9 mouse cellular contexts compared by ENCODE assay signal in genomic region chr3:88738641-88739040, GRCm38 (mm10). TPM values are rescaled to one million over a fixed set of nuclear protein-coding genes. Genes with fewer than 3 reads are reported as not detected.
A peak's percentile ranks its signal among the peaks of the same experiment; 100 is the strongest.
DNase-seq lines count a peak whose midpoint lies in the region; ATAC-seq and TF ChIP-seq lines count a peak whose summit lies in the region.
"Had no signal": no experiment of that assay in that cellular context is flagged by ENCODE, and none has a peak within 500 bp of the region (broad histone marks: within the 10 kb centered on the region; RNA-seq: fewer than 3 reads in every experiment).

No protein-coding gene starts in this region.

- no peak overlapping the region for H3K27ac ChIP-seq in hindbrain, embryonic 10.5 days
- H3K27ac ChIP-seq in hindbrain, embryonic 13.5 days = no peak overlapping the region
- H3K27ac ChIP-seq in hindbrain, postnatal 0 days = no peak overlapping the region
- H3K27ac ChIP-seq: embryonic facial prominence, embryonic 12.5 days had no signal

- H3K27me3 ChIP-seq in hindbrain, embryonic 10.5 days (ENCODE audit: insufficient read depth, poor library complexity, severe bottlenecking) = no peaks in the 10 kb centered on the region
- H3K27me3 ChIP-seq in hindbrain, embryonic 13.5 days = no peaks in the 10 kb centered on the region
- no peaks in the 10 kb centered on the region for H3K27me3 ChIP-seq in hindbrain, postnatal 0 days (ENCODE audit: insufficient read depth, low read length)
- H3K27me3 ChIP-seq: embryonic facial prominence, embryonic 12.5 days had no signal

- H3K36me3 ChIP-seq in hindbrain, embryonic 10.5 days = peaks cover 61% of the 10 kb centered on the region
- peaks cover 41% of the 10 kb centered on the region for H3K36me3 ChIP-seq in hindbrain, embryonic 13.5 days
- no peaks in the 10 kb centered on the region; the same call in 1 of the 2 replicates for H3K36me3 ChIP-seq in hindbrain, postnatal 0 days (ENCODE audit: insufficient read depth, low read length)

- 62% methylated on average over 3 of the region's 3 CpGs for WGBS in hindbrain, embryonic 10.5 days
- 65% methylated on average over 3 of the region's 3 CpGs for WGBS in hindbrain, embryonic 13.5 days
- WGBS in hindbrain, postnatal 0 days = 58% methylated on average over 3 of the region's 3 CpGs

- H3K4me2 ChIP-seq in hindbrain, embryonic 13.5 days = no peak overlapping the region
- no peak overlapping the region for H3K4me2 ChIP-seq in hindbrain, postnatal 0 days (ENCODE audit: low read depth, low read length)
- H3K4me2 ChIP-seq: embryonic facial prominence, embryonic 12.5 days had no signal

- no peaks in the 10 kb centered on the region for H3K4me1 ChIP-seq in hindbrain, embryonic 10.5 days (replicated peaks)
- H3K4me1 ChIP-seq in hindbrain, embryonic 13.5 days (replicated peaks) = no peaks in the 10 kb centered on the region
- H3K4me1 ChIP-seq in hindbrain, postnatal 0 days (ENCODE audit: insufficient read depth, low read length) = no peaks in the 10 kb centered on the region
- H3K4me1 ChIP-seq: embryonic facial prominence, embryonic 12.5 days had no signal

- H3K9ac ChIP-seq in hindbrain, embryonic 13.5 days = no peak overlapping the region
- no peak overlapping the region for H3K9ac ChIP-seq in hindbrain, postnatal 0 days (replicated peaks; ENCODE audit: low read length)
- H3K9ac ChIP-seq: embryonic facial prominence, embryonic 12.5 days had no signal

- no peak overlapping the region for H3K4me3 ChIP-seq in hindbrain, embryonic 10.5 days
- H3K4me3 ChIP-seq in hindbrain, embryonic 13.5 days = no peak overlapping the region
- no peak overlapping the region for H3K4me3 ChIP-seq in hindbrain, postnatal 0 days (ENCODE audit: low read length)
- H3K4me3 ChIP-seq: embryonic facial prominence, embryonic 12.5 days had no signal

- peak; percentile 46 for DNase-seq in hindbrain, embryonic 10.5 days (ENCODE audit: low spot score)
- DNase-seq in 3T3-L1 (ENCODE audit: low read depth, low spot score) (peak; percentile 72), R1 (ENCODE audit: low read depth, low spot score) (peak; percentile 84)
- peak; percentile 48 for DNase-seq in embryo, embryonic 10 days (ENCODE audit: low spot score)
- peak; percentile 70 for DNase-seq in hindbrain, postnatal 0 days (ENCODE audit: low spot score)
- peak; percentile 16 to 24 for DNase-seq in thymus, adult 18-20 months

- no peak for ATAC-seq in hindbrain, embryonic 13.5 days (ENCODE audit: low FRiP score)
- no peak for ATAC-seq in hindbrain, postnatal 0 days
- peak; percentile 91 for ATAC-seq in megakaryocyte, adult 5-6 weeks (ENCODE audit: poor library complexity, severe bottlenecking)

- peak; percentile 78 for TF ChIP-seq CTCF in hindbrain, postnatal 0 days (IDR thresholded peaks at IDR 0.05; ENCODE audit: low read depth)

- H3K9me3 ChIP-seq in hindbrain, embryonic 10.5 days = no peaks in the 10 kb centered on the region
- no peaks in the 10 kb centered on the region for H3K9me3 ChIP-seq in hindbrain, embryonic 13.5 days
- H3K9me3 ChIP-seq in hindbrain, postnatal 0 days (ENCODE audit: low read length) = no peaks in the 10 kb centered on the region
- H3K9me3 ChIP-seq: embryonic facial prominence, embryonic 12.5 days had no signal

RNA-seq across cellular contexts. Expression of gene Rit1, which starts 22.0 kb away (rescaled TPM):
- polyA plus RNA-seq in hindbrain, embryonic 10.5 days (2016; fragmentation: Nextera tagmentation; extraction: Ambion mirVana) = 35.7 and 48.5 TPM in 2 replicates
- polyA plus RNA-seq in hindbrain, embryonic 13.5 days (2015; fragmentation: Nextera tagmentation; extraction: Ambion mirVana) = 57.9 and 59.0 TPM in 2 replicates
- 55.6 and 76.7 TPM in 2 replicates for total RNA-seq in hindbrain, postnatal 0 days (2014; rRNA removed)
- polyA plus RNA-seq in hindbrain, postnatal 0 days (2015; fragmentation: Nextera tagmentation; extraction: Ambion mirVana) = 68.7 and 69.3 TPM in 2 replicates
- total RNA-seq in megakaryocyte, adult 5-6 weeks (2015) = 66.1 and 68.1 TPM in 2 replicates
- total RNA-seq in megakaryocyte, adult 5-6 weeks (2017) = 53.4 and 68.6 TPM in 2 replicates

RNA-seq across cellular contexts. Expression of gene Syt11, which starts 36.3 kb away (rescaled TPM):
- polyA plus RNA-seq in hindbrain, embryonic 10.5 days (2016; fragmentation: Nextera tagmentation; extraction: Ambion mirVana) = 112 and 147 TPM in 2 replicates
- polyA plus RNA-seq in hindbrain, embryonic 13.5 days (2015; fragmentation: Nextera tagmentation; extraction: Ambion mirVana) = 212 and 215 TPM in 2 replicates
- total RNA-seq in hindbrain, postnatal 0 days (2014; rRNA removed) = 201 and 216 TPM in 2 replicates
- 265 and 273 TPM in 2 replicates for polyA plus RNA-seq in hindbrain, postnatal 0 days (2015; fragmentation: Nextera tagmentation; extraction: Ambion mirVana)
- total RNA-seq in megakaryocyte, adult 5-6 weeks (2015) = 0.73 and 2.0 TPM in 2 replicates
- total RNA-seq in megakaryocyte, adult 5-6 weeks (2017) = 0.65 and 2.1 TPM in 2 replicates

RNA-seq across cellular contexts. Expression of gene Khdc4, which starts 53.0 kb away (rescaled TPM):
- polyA plus RNA-seq in hindbrain, embryonic 10.5 days (2016; fragmentation: Nextera tagmentation; extraction: Ambion mirVana) = 99.6 and 102 TPM in 2 replicates
- 97.7 and 99.4 TPM in 2 replicates for polyA plus RNA-seq in hindbrain, embryonic 13.5 days (2015; fragmentation: Nextera tagmentation; extraction: Ambion mirVana)
- total RNA-seq in hindbrain, postnatal 0 days (2014; rRNA removed) = 57.9 and 74.4 TPM in 2 replicates
- polyA plus RNA-seq in hindbrain, postnatal 0 days (2015; fragmentation: Nextera tagmentation; extraction: Ambion mirVana) = 66.1 and 70.7 TPM in 2 replicates
- 50.6 and 52.1 TPM in 2 replicates for total RNA-seq in megakaryocyte, adult 5-6 weeks (2015)
- total RNA-seq in megakaryocyte, adult 5-6 weeks (2017) = 53.4 and 56.1 TPM in 2 replicates

Comparison
In these comparisons a context has a peak if more than half of its experiments do, and no peak if none do; other contexts are left out.
1. DNase-seq: peak in every context shown above with its lines; median percentile 84 in R1; 72 in 3T3-L1; 70 in hindbrain, postnatal 0 days; 48 in embryo, embryonic 10 days; 46 in hindbrain, embryonic 10.5 days; 20 in thymus, adult 18-20 months.